Mouse (Mus musculus) limb, embryonic 12.5 days (tissue): ENCODE results near the gene Gm5105. TPM values are rescaled to one million over a fixed set of nuclear protein-coding genes. Genes with fewer than 3 reads are reported as not detected.

Experiments used
- ATAC-seq: fragments of 200-750 bp; cut with Nextera tagmentation; 2 replicates; pipeline ENCODE4 v1.8.0; 2017; ENCODE audit warnings: low read depth, moderate TSS enrichment; ENCODE audit not compliant: insufficient number of reproducible peaks, insufficient read depth, low FRiP score, low TSS enrichment
- H3K27ac ChIP-seq: fragments of 300-500 bp; sonication (generic); 2 replicates; pipeline ENCODE4 v1.5.1; 2016; ENCODE audit warnings: mild to moderate bottlenecking, moderate library complexity
- H3K27me3 ChIP-seq: fragments of 300-500 bp; sonication (generic); 2 replicates; pipeline ENCODE4 v1.6.1; 2016; ENCODE audit warnings: mild to moderate bottlenecking, moderate library complexity
- H3K36me3 ChIP-seq: fragments of 300-500 bp; sonication (generic); 2 replicates; pipeline ENCODE4 v1.6.1; 2016; ENCODE audit warnings: mild to moderate bottlenecking, moderate library complexity
- H3K4me1 ChIP-seq: fragments of 300-500 bp; sonication (generic); replicated peaks from 2 replicates; pipeline ENCODE4 v1.6.1; 2016
- H3K4me2 ChIP-seq: fragments of 300-500 bp; sonication (generic); 2 replicates; pipeline ENCODE4 v1.6.1; 2016; ENCODE audit warnings: mild to moderate bottlenecking, moderate library complexity
- H3K4me3 ChIP-seq: fragments of 300-500 bp; sonication (generic); replicated peaks from 2 replicates; pipeline ENCODE4 v1.5.1; 2016; ENCODE audit warnings: mild to moderate bottlenecking
- H3K9ac ChIP-seq: fragments of 300-500 bp; sonication (generic); replicated peaks from 2 replicates; pipeline ENCODE4 v1.6.1; 2016; ENCODE audit warnings: mild to moderate bottlenecking, moderate library complexity
- H3K9me3 ChIP-seq: fragments of 300-500 bp; sonication (generic); 2 replicates; pipeline ENCODE4 v1.6.1; 2016; ENCODE audit warnings: mild to moderate bottlenecking, moderate library complexity
- WGBS: fragments of 180-500 bp; shearing (Covaris S2); methylation state at CpG from one replicate; pipeline ENCODE4 v1.1.7; 2016; 5-methylcytosine and 5-hydroxymethylcytosine counted together
- polyA plus RNA-seq: library from polyadenylated mRNA; unstranded; fragments of >200 nt; fragmentation: Nextera tagmentation; extraction: Ambion mirVana; gene quantifications from 2 replicates; pipeline ENCODE4 v1.2.1, GENCODE M21; 2016

Gene Gm5105
- polyA plus RNA-seq, 1 experiment from 2014 or later: 0.19 TPM

GRCm38 (mm10) chr3:138050772-138051171, 16.4 kb downstream of the Gm5105 start:
- H3K36me3 ChIP-seq: no peaks in the 10 kb centered on the region
- H3K4me1 ChIP-seq: peaks cover 3% of the 10 kb centered on the region; the same call in 1 of the 2 replicates
- no peak overlapping the region for H3K4me3 ChIP-seq
- H3K27ac ChIP-seq: no peak overlapping the region
- no peak overlapping the region for H3K9ac ChIP-seq
- no peaks in the 10 kb centered on the region for H3K27me3 ChIP-seq
- ATAC-seq: no peak
- no peaks in the 10 kb centered on the region for H3K9me3 ChIP-seq
- WGBS: 22% methylated on average over 11 of the region's 11 CpGs
- no peak overlapping the region for H3K4me2 ChIP-seq

GRCm38 (mm10) chr3:138049555-138049954, 17.6 kb downstream of the Gm5105 start:
- peaks cover 3% of the 10 kb centered on the region; the same call in 1 of the 2 replicates for H3K4me1 ChIP-seq
- H3K27me3 ChIP-seq: no peaks in the 10 kb centered on the region
- H3K4me2 ChIP-seq: no peak overlapping the region
- H3K4me3 ChIP-seq: no peak overlapping the region
- no peak overlapping the region for H3K9ac ChIP-seq
- no peak for ATAC-seq
- H3K27ac ChIP-seq: no peak overlapping the region
- H3K36me3 ChIP-seq: no peaks in the 10 kb centered on the region
- 77% methylated on average over 6 of the region's 6 CpGs for WGBS
- no peaks in the 10 kb centered on the region for H3K9me3 ChIP-seq

GRCm38 (mm10) chr3:138043316-138043715, 23.9 kb downstream of the Gm5105 start:
- H3K4me3 ChIP-seq: no peak overlapping the region
- no peak overlapping the region for H3K4me2 ChIP-seq
- no peak overlapping the region for H3K27ac ChIP-seq
- no peaks in the 10 kb centered on the region for H3K27me3 ChIP-seq
- no peak for ATAC-seq
- no peaks in the 10 kb centered on the region for H3K36me3 ChIP-seq
- H3K4me1 ChIP-seq: no peaks in the 10 kb centered on the region
- H3K9ac ChIP-seq: no peak overlapping the region
- 78% methylated on average over 7 of the region's 7 CpGs for WGBS
- H3K9me3 ChIP-seq: no peaks in the 10 kb centered on the region

- Histone ChIP-seq H3K4me1 (no peaks in the 10 kb centered on the region), H3K9me3 (no peaks in the 10 kb centered on the region), H3K9ac (no peak overlapping the region), H3K36me3 (no peaks in the 10 kb centered on the region), H3K4me3 (no peak overlapping the region), H3K27ac (no peak overlapping the region), H3K4me2 (no peak overlapping the region), H3K27me3 (no peaks in the 10 kb centered on the region)
- WGBS: 54% methylated on average over 3 of the region's 3 CpGs
- no peak for ATAC-seq
Measured at GRCm38 (mm10) chr3:138041591-138042301, 25.4 kb downstream of the Gm5105 start.

GRCm38 (mm10) chr3:138040938-138041337, 26.2 kb downstream of the Gm5105 start:
- Histone ChIP-seq H3K9me3 (no peaks in the 10 kb centered on the region), H3K4me1 (no peaks in the 10 kb centered on the region), H3K27me3 (no peaks in the 10 kb centered on the region), H3K9ac (no peak overlapping the region), H3K36me3 (no peaks in the 10 kb centered on the region), H3K27ac (no peak overlapping the region), H3K4me3 (no peak overlapping the region), H3K4me2 (no peak overlapping the region)
- 79% methylated on average over 2 of the region's 2 CpGs for WGBS
- ATAC-seq: no peak

GRCm38 (mm10) chr3:138033986-138034385, 33.2 kb downstream of the Gm5105 start:
- Histone ChIP-seq H3K9me3 (no peaks in the 10 kb centered on the region), H3K9ac (no peak overlapping the region), H3K36me3 (no peaks in the 10 kb centered on the region), H3K4me3 (no peak overlapping the region), H3K27ac (no peak overlapping the region), H3K4me2 (no peak overlapping the region), H3K4me1 (no peaks in the 10 kb centered on the region), H3K27me3 (no peaks in the 10 kb centered on the region)
- 84% methylated on average over 6 of the region's 6 CpGs for WGBS
- ATAC-seq: no peak

- no peak for ATAC-seq
- H3K4me1 ChIP-seq: no peaks in the 10 kb centered on the region
- no peaks in the 10 kb centered on the region for H3K36me3 ChIP-seq
- H3K27me3 ChIP-seq: no peaks in the 10 kb centered on the region
- H3K9ac ChIP-seq: no peak overlapping the region
- H3K27ac ChIP-seq: no peak overlapping the region
- no peak overlapping the region for H3K4me2 ChIP-seq
- no peak overlapping the region for H3K4me3 ChIP-seq
- no peaks in the 10 kb centered on the region for H3K9me3 ChIP-seq
- 83% methylated on average over 6 of the region's 6 CpGs for WGBS
Measured at GRCm38 (mm10) chr3:138030563-138030962, 36.6 kb downstream of the Gm5105 start.

GRCm38 (mm10) chr3:138029351-138029750, 37.8 kb downstream of the Gm5105 start:
- WGBS: 92% methylated on average over 5 of the region's 5 CpGs
- H3K27ac ChIP-seq: no peak overlapping the region
- no peaks in the 10 kb centered on the region for H3K9me3 ChIP-seq
- H3K27me3 ChIP-seq: no peaks in the 10 kb centered on the region
- ATAC-seq: no peak
- no peak overlapping the region for H3K4me3 ChIP-seq
- no peak overlapping the region for H3K9ac ChIP-seq
- no peaks in the 10 kb centered on the region for H3K36me3 ChIP-seq
- H3K4me2 ChIP-seq: no peak overlapping the region
- no peaks in the 10 kb centered on the region for H3K4me1 ChIP-seq

GRCm38 (mm10) chr3:138027575-138028362, 39.4 kb downstream of the Gm5105 start:
- H3K36me3 ChIP-seq: no peaks in the 10 kb centered on the region
- no peaks in the 10 kb centered on the region for H3K27me3 ChIP-seq
- 89% methylated on average over 5 of the region's 5 CpGs for WGBS
- no peak for ATAC-seq
- no peak overlapping the region for H3K9ac ChIP-seq
- H3K27ac ChIP-seq: no peak overlapping the region
- no peak overlapping the region for H3K4me2 ChIP-seq
- no peaks in the 10 kb centered on the region for H3K9me3 ChIP-seq
- H3K4me1 ChIP-seq: no peaks in the 10 kb centered on the region
- H3K4me3 ChIP-seq: no peak overlapping the region

GRCm38 (mm10) chr3:138026286-138026685, 40.9 kb downstream of the Gm5105 start:
- H3K4me1 ChIP-seq: no peaks in the 10 kb centered on the region

GRCm38 (mm10) chr3:138022651-138023050, 44.5 kb downstream of the Gm5105 start:
- no peak overlapping the region for H3K4me2 ChIP-seq
- H3K9ac ChIP-seq: no peak overlapping the region
- H3K36me3 ChIP-seq: no peaks in the 10 kb centered on the region
- no peak for ATAC-seq
- H3K27ac ChIP-seq: no peak overlapping the region
- 88% methylated on average over 4 of the region's 4 CpGs for WGBS
- no peaks in the 10 kb centered on the region for H3K27me3 ChIP-seq
- no peaks in the 10 kb centered on the region for H3K4me1 ChIP-seq
- H3K9me3 ChIP-seq: 0 out of 2 replicates have a peak, but pooled peaks cover 3% of the 10 kb centered on the region
- H3K4me3 ChIP-seq: no peak overlapping the region

More at GRCm38 (mm10) chr3:138026286-138026685, 40.9 kb downstream of the Gm5105 start:
- no peaks in the 10 kb centered on the region for H3K36me3 ChIP-seq
- no peak overlapping the region for H3K27ac ChIP-seq
- 77% methylated on average over 10 of the region's 10 CpGs for WGBS
- no peak overlapping the region for H3K4me3 ChIP-seq
- H3K9me3 ChIP-seq: no peaks in the 10 kb centered on the region
- H3K9ac ChIP-seq: no peak overlapping the region
- ATAC-seq: no peak
- H3K4me2 ChIP-seq: no peak overlapping the region
- H3K27me3 ChIP-seq: no peaks in the 10 kb centered on the region
